Mouse (Mus musculus): ENCODE results near the gene Uhrf1. TPM values are rescaled to one million over a fixed set of nuclear protein-coding genes. Genes with fewer than 3 reads are reported as not detected.

Gene Uhrf1
- total RNA-seq, 2 experiments from 2014 or later, result 39.3 to 83.7 TPM

DNA sequence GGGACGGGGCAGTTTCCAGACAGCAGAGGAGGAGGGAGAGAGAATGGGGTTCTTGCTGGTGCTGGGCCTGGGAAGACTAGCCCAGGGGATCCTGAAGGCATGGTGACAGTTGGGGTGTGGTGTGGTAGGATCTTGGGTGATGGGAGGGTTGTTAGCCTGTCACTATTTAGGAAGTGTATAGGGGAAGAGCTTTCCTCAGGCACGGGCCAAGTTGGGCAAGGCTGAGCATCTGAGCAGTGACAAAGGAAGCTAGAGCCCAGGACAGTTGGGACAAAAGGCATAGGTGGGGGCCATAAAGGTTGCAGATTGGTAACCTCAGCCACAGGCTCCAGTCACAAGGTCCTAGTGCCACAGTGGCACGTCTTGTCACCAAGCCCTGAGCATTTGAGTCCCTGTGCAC is 40.3 kb downstream of the Uhrf1 start:
- peak; percentile 56 for ATAC-seq (ENCODE audit: poor library complexity, severe bottlenecking)

DNA sequence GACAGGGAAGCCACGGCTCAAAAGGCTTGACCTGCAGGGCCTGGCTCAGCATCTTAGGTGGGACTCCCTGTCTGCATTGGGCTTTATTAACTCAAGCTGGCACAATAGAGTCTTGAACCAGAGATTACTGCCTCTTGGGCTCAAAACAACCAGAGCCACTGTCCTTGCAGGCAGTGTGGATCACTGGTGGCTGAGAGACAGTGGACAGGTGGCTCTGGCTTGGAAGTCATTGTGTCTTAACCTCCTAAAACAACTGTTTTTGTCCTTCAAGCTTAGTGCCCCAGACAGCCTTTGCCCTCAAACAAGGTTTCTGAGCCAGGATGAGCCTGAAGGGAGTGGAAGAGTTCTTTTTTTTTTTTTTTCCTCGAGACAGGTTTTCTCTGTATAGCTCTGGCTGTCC is 42.2 kb downstream of the Uhrf1 start:
- no peak for ATAC-seq (ENCODE audit: poor library complexity, severe bottlenecking)

DNA sequence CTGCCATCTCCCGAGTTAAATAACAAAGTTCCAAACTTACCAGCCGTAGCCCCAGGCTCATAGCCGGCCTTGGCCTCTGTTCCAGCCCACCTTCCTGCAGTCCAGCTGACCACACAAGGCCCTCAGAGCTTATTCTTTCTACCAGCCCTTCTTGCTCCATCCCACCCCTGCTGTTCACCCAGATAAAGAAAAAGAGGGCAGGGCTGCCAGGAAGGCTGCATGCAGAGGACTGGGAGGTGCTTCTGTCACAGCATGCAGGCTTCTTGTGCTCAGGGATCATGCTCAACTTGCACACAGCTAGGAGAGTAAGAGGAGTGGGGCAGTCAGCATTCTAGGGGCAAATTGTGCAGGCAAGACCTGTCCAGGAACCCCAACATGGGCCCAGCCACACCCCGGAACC is 45.0 kb downstream of the Uhrf1 start:
- ATAC-seq (ENCODE audit: poor library complexity, severe bottlenecking), result no peak

DNA sequence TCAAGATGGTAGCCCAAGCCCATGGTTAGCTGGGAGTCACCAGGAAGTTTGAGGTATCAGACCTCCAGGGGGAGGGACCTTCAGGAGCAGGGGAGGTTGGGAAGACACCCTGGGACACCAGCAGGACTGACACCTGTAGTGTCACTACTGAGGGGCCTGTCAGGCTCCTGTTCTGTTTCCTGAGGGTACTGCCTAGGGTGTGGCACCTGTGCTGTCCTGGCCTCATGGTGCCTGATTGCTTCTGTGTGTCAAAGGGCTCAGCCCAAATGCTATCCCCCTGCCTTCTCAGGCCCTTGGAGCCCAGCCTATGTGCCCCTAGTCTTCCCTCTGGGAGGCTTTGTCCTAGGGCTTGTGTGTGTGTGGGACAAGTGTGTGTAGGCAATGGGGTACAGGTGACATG is 45.5 kb downstream of the Uhrf1 start:
- no peak for ATAC-seq (ENCODE audit: poor library complexity, severe bottlenecking)

DNA sequence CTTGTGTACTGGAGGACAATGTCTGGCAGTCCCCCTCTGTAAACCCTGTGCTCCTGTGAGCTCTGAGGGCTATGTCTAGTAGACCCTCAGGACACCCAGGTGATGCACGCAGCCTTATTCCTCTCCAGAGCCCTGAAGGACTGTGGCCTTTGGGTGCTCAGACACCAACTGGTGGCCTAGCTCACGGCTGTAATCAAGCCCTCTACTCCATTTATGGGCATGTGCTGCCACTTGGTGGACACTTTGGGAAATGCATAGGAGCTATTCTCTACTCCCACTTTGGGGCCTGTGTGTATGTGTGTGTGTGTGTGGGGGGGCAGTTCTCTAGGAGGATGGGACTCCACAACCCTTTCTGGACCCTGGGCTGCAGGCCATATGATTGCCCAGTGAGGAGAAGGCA is 47.6 kb downstream of the Uhrf1 start:
- ATAC-seq (ENCODE audit: poor library complexity, severe bottlenecking), result peak; percentile 87

DNA sequence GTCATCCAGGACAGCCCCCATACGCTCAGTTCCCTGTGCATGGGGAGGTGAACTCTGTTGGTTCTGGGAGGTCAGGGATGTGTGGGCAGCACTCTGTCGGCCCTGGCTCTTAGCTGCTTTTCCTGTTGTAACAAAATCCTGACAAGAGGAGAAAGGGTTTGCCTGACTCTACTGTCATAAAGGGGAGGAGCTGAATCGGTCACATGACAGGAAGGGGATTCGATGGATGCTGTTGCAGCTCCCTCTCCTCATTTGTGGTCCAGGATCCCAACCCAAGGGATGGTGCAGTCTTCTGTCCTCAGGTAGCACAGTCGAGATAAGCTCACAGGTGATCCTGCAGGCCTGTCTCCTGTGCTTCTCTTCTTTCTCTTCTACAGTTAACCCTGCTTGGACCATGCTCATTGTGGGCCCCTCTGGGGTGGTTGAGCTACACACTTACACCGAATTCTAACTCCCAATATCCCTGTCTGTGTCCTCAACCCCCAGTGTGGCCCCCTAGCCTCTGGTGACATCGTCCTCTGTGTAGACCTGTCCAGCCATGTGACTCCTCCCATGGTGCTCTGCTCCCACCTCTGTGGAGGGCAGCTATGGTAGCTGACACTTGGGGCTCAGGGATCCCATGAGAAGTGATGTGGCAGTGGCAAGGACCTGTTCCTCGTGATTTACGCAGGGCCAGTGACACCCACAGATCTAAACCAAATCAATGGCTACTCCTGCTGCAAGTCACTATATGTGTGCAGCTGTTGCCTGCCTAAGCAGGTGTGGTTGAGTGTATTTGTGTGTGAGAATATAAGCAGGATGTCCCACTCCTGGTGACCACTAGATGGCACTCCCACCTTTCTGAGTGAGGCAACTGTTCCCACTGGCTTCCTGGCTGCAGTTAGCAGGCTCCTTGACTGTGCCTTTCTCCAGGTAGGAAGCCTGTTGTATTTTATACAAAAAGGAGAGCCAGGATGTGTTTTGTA is 54.1 kb downstream of the Uhrf1 start:
- peak; percentile 85 for ATAC-seq (ENCODE audit: poor library complexity, severe bottlenecking)

DNA sequence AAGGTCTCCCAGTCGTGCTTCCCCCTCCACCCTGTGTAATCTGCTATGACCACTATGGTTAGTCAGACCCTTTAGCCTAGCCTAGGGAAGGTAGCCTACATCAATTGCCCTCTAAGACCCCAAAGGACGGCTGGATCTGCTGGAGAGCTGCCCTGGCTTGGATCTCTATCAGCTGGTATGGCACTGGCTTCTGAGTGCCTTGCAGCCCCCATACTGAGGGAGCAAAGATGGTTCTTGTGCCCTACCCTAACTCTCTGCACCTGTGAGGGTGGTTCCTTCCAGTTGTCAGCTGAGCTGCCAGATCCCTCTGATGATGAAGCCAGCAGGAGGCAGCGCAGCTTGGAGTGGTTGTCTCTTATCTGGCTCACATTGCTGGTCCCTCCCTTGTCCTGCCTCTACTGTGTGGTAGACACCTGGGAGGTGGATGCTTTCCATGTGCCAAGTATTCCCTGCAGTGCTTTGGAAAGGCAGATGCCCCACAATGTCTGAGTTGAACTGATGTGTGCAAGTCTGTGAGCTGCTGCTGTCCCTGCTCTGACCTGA is 56.1 kb downstream of the Uhrf1 start:
- ATAC-seq (ENCODE audit: poor library complexity, severe bottlenecking), result no peak

DNA sequence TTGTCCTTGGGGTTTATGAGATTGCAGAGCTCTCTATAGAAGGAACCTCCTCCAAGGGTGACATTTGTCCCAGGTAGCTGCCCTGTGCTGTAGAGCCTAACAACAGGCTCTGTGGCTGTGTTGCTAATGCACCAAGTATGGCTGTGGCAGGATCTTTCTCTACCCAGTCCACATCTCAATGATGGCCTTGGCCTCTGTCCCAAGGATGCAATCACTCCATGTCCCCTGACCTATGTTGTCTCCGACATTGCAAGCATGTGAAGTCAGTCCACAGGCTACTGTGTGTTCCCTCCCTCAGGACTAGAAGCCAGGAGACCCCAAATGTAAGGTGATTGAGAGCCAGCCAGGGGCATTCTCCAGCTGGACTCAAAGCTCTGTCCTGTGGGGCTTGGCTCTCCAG is 56.7 kb downstream of the Uhrf1 start:
- ATAC-seq (ENCODE audit: poor library complexity, severe bottlenecking), result no peak

DNA sequence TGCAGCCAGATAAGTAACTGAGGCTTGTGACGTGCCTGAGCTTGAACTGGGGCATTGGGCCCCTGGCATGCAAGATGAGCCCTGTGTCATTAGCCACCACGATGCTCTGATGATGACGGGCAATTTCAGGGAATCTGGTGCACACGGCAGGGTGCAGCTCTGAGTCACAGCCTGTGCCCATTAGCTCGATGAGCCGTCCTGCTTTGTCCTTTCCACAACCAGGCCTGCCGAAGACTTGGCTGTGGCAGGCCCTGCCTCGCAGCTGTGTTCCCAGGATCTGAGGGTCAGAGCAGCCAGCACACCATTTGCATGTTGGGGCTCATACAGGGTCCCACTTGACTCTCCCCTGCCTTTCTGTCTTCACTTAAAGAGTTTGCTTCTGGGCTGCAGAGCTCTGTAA is 57.3 kb downstream of the Uhrf1 start:
- ATAC-seq (ENCODE audit: poor library complexity, severe bottlenecking), result no peak

DNA sequence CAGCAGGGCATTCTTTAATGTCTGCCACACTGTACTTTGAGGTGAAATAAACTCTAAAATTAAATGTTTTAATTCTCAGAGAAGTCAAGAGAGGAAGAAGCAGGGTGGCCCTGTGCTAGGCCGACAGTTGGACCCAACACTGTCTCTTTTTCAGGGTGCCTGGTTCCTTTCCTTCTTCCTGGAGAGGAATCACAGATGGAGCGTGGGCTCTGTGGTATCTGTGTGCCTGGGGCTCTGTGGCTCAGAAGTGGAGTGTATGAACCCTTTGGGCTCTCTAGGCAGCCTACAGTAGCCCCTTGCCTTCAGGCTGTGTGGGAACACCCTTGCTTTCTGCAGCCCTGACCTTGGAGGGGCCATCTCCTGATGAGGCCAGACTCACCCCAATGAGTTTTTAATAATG is 58.4 kb downstream of the Uhrf1 start:
- ATAC-seq (ENCODE audit: poor library complexity, severe bottlenecking), result no peak

DNA sequence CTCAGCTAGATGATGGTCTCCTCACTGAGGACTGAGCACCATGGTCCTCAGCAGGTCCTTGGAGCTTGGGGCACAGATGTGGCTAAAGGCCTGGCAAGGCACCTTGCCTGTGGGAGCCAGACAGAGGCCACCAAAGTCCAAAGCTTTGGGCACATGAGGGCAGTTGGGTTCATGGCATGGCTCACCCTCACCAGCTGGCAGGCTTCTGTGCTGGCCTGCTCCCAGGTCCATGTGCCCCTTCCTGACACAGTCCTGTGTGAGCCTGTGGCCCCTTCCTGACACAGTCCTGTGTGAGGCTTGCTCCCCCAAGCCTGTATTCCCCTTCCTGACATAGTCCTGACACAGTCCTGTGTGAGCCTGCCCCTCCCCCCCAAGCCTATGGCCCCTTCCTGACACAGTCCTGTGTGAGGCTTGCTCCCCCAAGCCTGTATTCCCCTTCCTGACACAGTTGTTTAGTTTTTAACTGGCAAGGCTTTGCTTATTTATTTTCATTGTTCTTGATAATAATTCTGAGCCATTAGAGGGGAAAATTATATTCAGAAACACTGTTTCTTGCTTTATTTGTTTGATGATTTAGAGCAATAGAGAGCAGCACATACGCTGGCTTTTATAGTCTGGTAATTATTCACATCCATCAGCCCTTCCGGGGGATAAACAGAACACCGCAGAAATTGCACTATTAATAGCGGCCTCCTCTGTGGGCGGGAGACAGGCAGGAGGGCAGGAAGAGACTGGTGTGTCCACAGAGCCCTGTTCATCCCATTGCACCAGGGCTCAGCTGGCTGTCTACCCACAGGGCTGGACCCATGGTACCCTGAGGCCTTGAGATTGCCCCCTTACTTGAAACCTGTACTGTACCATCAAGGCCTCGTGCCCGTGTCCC is 62.9 kb downstream of the Uhrf1 start:
- ATAC-seq (ENCODE audit: poor library complexity, severe bottlenecking), result no peak

DNA sequence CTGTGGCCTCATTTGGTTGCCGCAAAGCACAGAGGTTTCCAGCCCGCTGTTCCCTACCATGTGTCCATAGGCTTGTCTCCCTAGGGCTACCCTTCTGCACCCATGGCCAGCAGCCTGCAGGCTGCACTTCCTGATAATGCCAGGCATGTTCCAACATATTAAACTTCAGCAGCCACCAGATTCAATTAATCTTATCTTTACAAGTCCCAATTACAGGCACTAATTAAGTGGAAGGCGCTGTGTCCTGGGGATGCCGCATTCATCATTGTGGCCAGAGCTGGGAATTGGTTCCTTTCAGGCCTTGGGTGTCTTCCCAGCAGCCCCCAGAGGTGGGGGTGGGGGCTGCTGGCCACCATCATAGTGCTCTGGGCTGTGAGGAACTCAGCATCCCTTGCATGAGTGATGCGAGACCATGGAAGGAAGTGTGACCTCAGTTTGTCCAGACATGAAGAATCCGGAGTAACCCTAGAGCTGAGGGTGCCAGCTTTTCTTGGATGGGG is 65.2 kb downstream of the Uhrf1 start:
- ATAC-seq (ENCODE audit: poor library complexity, severe bottlenecking), result no peak

DNA sequence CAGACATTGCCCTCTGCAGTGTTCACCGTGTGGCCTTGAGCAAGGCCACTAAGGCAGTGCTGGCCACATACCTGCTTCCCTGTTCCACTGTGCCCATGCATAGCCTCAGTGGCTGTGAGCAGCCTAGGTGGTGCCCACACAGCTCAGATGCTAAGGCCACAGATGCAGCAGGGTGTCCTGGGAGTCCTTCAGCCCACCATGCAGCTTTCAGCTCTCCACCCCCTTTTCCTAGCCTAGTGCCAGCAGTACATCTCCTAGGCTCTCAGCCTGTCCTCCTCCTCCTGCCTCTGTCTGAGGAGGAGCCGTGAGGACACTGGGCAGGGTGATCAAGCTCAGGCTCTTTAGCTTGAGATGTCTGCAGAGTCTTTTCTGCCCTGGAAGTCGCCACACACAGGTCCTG is 67.0 kb downstream of the Uhrf1 start:
- ATAC-seq (ENCODE audit: poor library complexity, severe bottlenecking), result no peak

DNA sequence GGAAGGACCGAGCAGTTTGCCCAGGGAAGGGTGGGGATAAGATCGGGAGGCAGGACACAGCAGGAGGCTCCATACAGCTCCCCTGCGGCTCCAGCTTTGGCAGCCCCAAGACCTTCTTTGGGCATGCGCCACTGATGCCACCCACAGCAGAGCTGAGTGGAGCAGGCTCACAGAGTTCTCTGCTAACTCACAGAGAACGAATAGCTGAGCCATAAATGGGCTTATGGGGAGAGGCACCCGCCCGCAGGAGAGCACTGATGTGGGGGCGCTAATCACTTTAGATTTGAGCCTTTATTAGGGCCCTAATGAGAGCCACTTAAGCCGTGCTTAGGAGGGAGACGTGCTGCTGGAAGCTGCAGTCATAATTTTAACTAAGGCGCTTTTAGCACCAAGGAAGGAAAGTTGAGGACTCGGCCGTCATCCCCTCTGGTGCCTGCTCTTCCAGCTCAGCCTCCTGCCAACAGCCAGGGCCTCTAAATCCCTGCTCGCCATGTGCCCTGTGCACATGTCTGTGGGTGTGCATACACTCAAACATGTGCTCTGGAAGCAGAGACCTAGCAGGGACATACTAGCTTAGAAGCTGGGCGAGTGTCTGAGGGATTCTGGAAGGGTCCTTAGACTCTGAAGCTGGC is 68.0 kb downstream of the Uhrf1 start:
- ATAC-seq (ENCODE audit: poor library complexity, severe bottlenecking), result no peak

DNA sequence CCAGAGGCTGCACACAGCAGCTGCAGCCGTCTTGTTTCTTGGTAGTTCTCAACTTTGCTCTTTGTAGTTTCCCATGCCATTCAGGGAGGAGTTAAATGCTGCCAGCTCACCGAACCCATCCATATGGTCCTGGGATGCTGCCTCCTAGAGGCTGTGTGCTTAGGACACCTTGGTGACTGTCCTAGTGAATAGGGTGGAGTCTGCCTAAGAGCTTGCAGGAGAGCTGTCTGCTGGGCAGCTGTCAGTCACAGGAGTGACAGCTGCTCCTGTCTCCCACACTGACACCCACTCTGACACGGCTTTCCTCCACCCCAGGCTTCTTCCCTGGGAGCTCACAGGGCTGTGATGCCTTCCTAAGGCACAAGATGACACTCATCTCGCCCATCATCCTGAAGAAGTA is 69.0 kb downstream of the Uhrf1 start:
- no peak for ATAC-seq (ENCODE audit: poor library complexity, severe bottlenecking)

Other genes starting within 250 kb of the Uhrf1 start
- gene Ubxn6, start 228.3 kb upstream of the Uhrf1 start, total RNA-seq (2015), result 12.9 and 13.2 TPM in 2 replicates
- gene Ubxn6, start 228.3 kb upstream of the Uhrf1 start, total RNA-seq (2017), result 17.0 and 30.7 TPM in 2 replicates
- 14.9 and 17.9 TPM in 2 replicates for gene Hdgfl2, start 223.7 kb upstream of the Uhrf1 start, total RNA-seq (2015)
- 43.4 and 52.8 TPM in 2 replicates for gene Hdgfl2, start 223.7 kb upstream of the Uhrf1 start, total RNA-seq (2017)
- 0.09 TPM in 2 replicates for gene Plin4, start 193.5 kb upstream of the Uhrf1 start, total RNA-seq (2015)
- gene Plin4, start 193.5 kb upstream of the Uhrf1 start, total RNA-seq (2017), result 0.18 TPM in 1 of 2 replicates, not detected in the other
- 0.18 TPM in 1 of 2 replicates, not detected in the other for gene Plin5, start 185.7 kb upstream of the Uhrf1 start, total RNA-seq (2015)
- gene Plin5, start 185.7 kb upstream of the Uhrf1 start, total RNA-seq (2017), result 0.45 TPM in 1 of 2 replicates, not detected in the other
- 17.6 and 20.1 TPM in 2 replicates for gene Lrg1, start 181.3 kb upstream of the Uhrf1 start, total RNA-seq (2015)
- 23.9 and 33.9 TPM in 2 replicates for gene Lrg1, start 181.3 kb upstream of the Uhrf1 start, total RNA-seq (2017)
- 1.5 TPM in 2 replicates for gene Sema6b, start 163.0 kb upstream of the Uhrf1 start, total RNA-seq (2015)
- gene Sema6b, start 163.0 kb upstream of the Uhrf1 start, total RNA-seq (2017), result 2.0 and 2.7 TPM in 2 replicates
- 4.3 and 4.4 TPM in 2 replicates for gene Tnfaip8l1, start 140.8 kb upstream of the Uhrf1 start, total RNA-seq (2015)
- 3.2 and 4.8 TPM in 2 replicates for gene Tnfaip8l1, start 140.8 kb upstream of the Uhrf1 start, total RNA-seq (2017)
- gene Mydgf, start 119.4 kb upstream of the Uhrf1 start, total RNA-seq (2015), result 27.0 and 32.5 TPM in 2 replicates
- gene Mydgf, start 119.4 kb upstream of the Uhrf1 start, total RNA-seq (2017), result 25.7 and 29.1 TPM in 2 replicates
- 25.4 and 26.2 TPM in 2 replicates for gene Dpp9, start 84.4 kb upstream of the Uhrf1 start, total RNA-seq (2015)
- 17.3 and 18.1 TPM in 2 replicates for gene Dpp9, start 84.4 kb upstream of the Uhrf1 start, total RNA-seq (2017)
- gene Fem1a, start 46.5 kb upstream of the Uhrf1 start, total RNA-seq (2015), result 10.2 and 11.8 TPM in 2 replicates
- gene Fem1a, start 46.5 kb upstream of the Uhrf1 start, total RNA-seq (2017), result 15.7 and 16.9 TPM in 2 replicates
- 14.3 and 15.0 TPM in 2 replicates for gene Ticam1, start 26.5 kb upstream of the Uhrf1 start, total RNA-seq (2015)
- gene Ticam1, start 26.5 kb upstream of the Uhrf1 start, total RNA-seq (2017), result 6.0 and 6.1 TPM in 2 replicates
- 7.1 and 9.1 TPM in 2 replicates for gene Plin3, start 10.4 kb upstream of the Uhrf1 start, total RNA-seq (2015)
- 28.3 and 29.2 TPM in 2 replicates for gene Plin3, start 10.4 kb upstream of the Uhrf1 start, total RNA-seq (2017)
- gene Arrdc5, start 3.0 kb upstream of the Uhrf1 start, total RNA-seq (2015), result not detected in 2 replicates
- gene Arrdc5, start 3.0 kb upstream of the Uhrf1 start, total RNA-seq (2017), result not detected in 2 replicates
- gene Kdm4b, start 22.7 kb downstream of the Uhrf1 start, total RNA-seq (2015), result 8.0 and 10.8 TPM in 2 replicates
- gene Kdm4b, start 22.7 kb downstream of the Uhrf1 start, total RNA-seq (2017), result 6.7 and 7.1 TPM in 2 replicates
- gene Ptprs, start 173.2 kb downstream of the Uhrf1 start, total RNA-seq (2015), result 18.1 and 18.6 TPM in 2 replicates
- 17.3 and 52.6 TPM in 2 replicates for gene Ptprs, start 173.2 kb downstream of the Uhrf1 start, total RNA-seq (2017)
- not detected in 2 replicates for gene Znrf4, start 209.1 kb downstream of the Uhrf1 start, total RNA-seq (2015)
- gene Znrf4, start 209.1 kb downstream of the Uhrf1 start, total RNA-seq (2017), result not detected in 2 replicates